ENCODE assay signal across 17 mouse cellular contexts in genomic region chr4:146059974-146060693, GRCm38 (mm10). TPM values are rescaled to one million over a fixed set of nuclear protein-coding genes. Genes with fewer than 3 reads are reported as not detected.
"Had no signal": no experiment of that assay in that cellular context is flagged by ENCODE, and none has a peak within 500 bp of the region (broad histone marks: within the 10 kb centered on the region; RNA-seq: fewer than 3 reads in every experiment).

No protein-coding gene starts in this region.

RNA-seq across cellular contexts. Expression of gene Zfp987, which starts 37.0 kb away (rescaled TPM):
- total RNA-seq: gastrocnemius, adult 18-20 months; gastrocnemius, adult 8-10 months; gastrocnemius, postnatal 14 days; gastrocnemius, postnatal 36 days; heart, adult 18-20 months; heart, adult 8-10 months; heart, postnatal 14 days; heart, postnatal 36 days; hindbrain, postnatal 0 days; layer of hippocampus, adult 18-20 months; layer of hippocampus, adult 8-10 months; layer of hippocampus, postnatal 14 days; layer of hippocampus, postnatal 36 days; left cerebral cortex, adult 18-20 months; left cerebral cortex, adult 8-10 months; left cerebral cortex, postnatal 25 days; liver, adult 2 months had no signal
